Mouse (Mus musculus) midbrain, postnatal 0 days (tissue): ENCODE measurements around the gene Tacc3. TPM values are rescaled to one million over a fixed set of nuclear protein-coding genes. Genes with fewer than 3 reads are reported as not detected.

Experiments
- ATAC-seq: fragments of 200-750 bp; cut with Nextera tagmentation; 2 replicates; pipeline ENCODE4 v1.8.0; 2017; ENCODE audit warnings: moderate number of reproducible peaks, mild to moderate bottlenecking, moderate TSS enrichment, moderate library complexity; ENCODE audit not compliant: low FRiP score
- DNase-seq: peaks from one replicate; pipeline ENCODE4 v3.0.0-alpha.2; 2015; ENCODE audit warnings: low spot score
- H3K27ac ChIP-seq: fragments of 300-500 bp; sonication (generic); 2 replicates; pipeline ENCODE4 v1.5.1; 2014; ENCODE audit warnings: low read depth, mild to moderate bottlenecking, low read length, mixed read lengths
- H3K27me3 ChIP-seq: fragments of 300-500 bp; sonication (generic); 2 replicates; pipeline ENCODE4 v1.6.1; 2014; ENCODE audit warnings: low read length, control low read depth, mixed read lengths; ENCODE audit not compliant: insufficient read depth
- H3K36me3 ChIP-seq: fragments of 300-500 bp; sonication (generic); 2 replicates; pipeline ENCODE4 v1.6.1; 2014; ENCODE audit warnings: low read length, control low read depth, mixed read lengths; ENCODE audit not compliant: insufficient read depth
- H3K4me1 ChIP-seq: fragments of 300-500 bp; sonication (generic); 2 replicates; pipeline ENCODE4 v1.6.1; 2014; ENCODE audit warnings: mild to moderate bottlenecking, control low read depth, antibody characterized with exemption, low read length, mixed read lengths; ENCODE audit not compliant: insufficient read depth
- H3K4me2 ChIP-seq: fragments of 300-500 bp; sonication (generic); 2 replicates; pipeline ENCODE4 v1.6.1; 2014; ENCODE audit warnings: low read depth, mild to moderate bottlenecking, low read length, mixed read lengths; ENCODE audit not compliant: poor library complexity, severe bottlenecking
- H3K4me3 ChIP-seq: fragments of 300-500 bp; sonication (generic); 2 replicates; pipeline ENCODE4 v1.5.1; 2014; ENCODE audit warnings: low read depth, mild to moderate bottlenecking, low read length, moderate library complexity
- H3K9ac ChIP-seq: fragments of 300-500 bp; sonication (generic); replicated peaks from 2 replicates; pipeline ENCODE4 v1.6.1; 2014; ENCODE audit warnings: mild to moderate bottlenecking, low read length, moderate library complexity, mixed read lengths; ENCODE audit not compliant: poor library complexity, severe bottlenecking
- H3K9me3 ChIP-seq: fragments of 300-500 bp; sonication (generic); 2 replicates; pipeline ENCODE4 v1.6.1; 2016; ENCODE audit warnings: low read length, control low read depth
- CTCF ChIP-seq: IDR thresholded peaks from 2 replicates; pipeline ENCODE4 v1.5.1; 2016; ENCODE audit warnings: antibody characterized with exemption, mild to moderate bottlenecking
- WGBS: fragments of 180-500 bp; shearing (Covaris S2); extraction: QIAGEN DNeasy Blood & Tissue Kit; methylation state at CpG from one replicate; pipeline ENCODE4 v1.1.7; 2014; 5-methylcytosine and 5-hydroxymethylcytosine counted together
- polyA plus RNA-seq: library from polyadenylated mRNA; unstranded; fragments of >200 nt; fragmentation: Nextera tagmentation; extraction: Ambion mirVana; gene quantifications from 2 replicates; pipeline ENCODE4 v1.2.1, GENCODE M21; 2015
- total RNA-seq: library from RNA; depleted of rRNA; stranded (reverse); fragments of >200 nt; gene quantifications from 2 replicates; pipeline ENCODE4 v1.2.3, GENCODE M21; 2014

The Tacc3 gene
- total and polyA plus RNA-seq, 2 experiments from 2014 or later, result 17.4 to 18.7 TPM

DNA sequence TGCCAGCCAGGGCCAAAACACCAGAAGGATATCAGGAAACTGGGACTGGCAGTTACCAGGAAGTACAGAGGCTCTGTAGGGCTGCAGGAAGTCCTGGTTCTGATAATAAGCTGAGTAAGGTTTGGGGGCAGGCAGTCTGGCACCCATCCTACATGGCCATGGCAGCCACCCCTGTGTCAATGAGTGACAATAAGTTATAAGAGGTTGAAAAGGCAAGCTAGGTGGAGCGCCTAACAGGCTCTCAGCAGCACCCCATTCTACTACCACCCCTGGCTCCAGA is 48.4 kb downstream of the Tacc3 start:
- WGBS, result 95% methylated on average over 1 of the region's 1 CpGs
- Histone ChIP-seq H3K27me3 (no peaks in the 10 kb centered on the region), H3K9ac (no peak overlapping the region), H3K36me3 (no peaks in the 10 kb centered on the region), H3K27ac (no peak overlapping the region), H3K4me2 (no peak overlapping the region), H3K4me3 (no peak overlapping the region), H3K4me1 (no peaks in the 10 kb centered on the region), H3K9me3 (no peaks in the 10 kb centered on the region)
- TF ChIP-seq CTCF, result no peak
- ATAC-seq, result no peak
- DNase-seq, result no peak

DNA sequence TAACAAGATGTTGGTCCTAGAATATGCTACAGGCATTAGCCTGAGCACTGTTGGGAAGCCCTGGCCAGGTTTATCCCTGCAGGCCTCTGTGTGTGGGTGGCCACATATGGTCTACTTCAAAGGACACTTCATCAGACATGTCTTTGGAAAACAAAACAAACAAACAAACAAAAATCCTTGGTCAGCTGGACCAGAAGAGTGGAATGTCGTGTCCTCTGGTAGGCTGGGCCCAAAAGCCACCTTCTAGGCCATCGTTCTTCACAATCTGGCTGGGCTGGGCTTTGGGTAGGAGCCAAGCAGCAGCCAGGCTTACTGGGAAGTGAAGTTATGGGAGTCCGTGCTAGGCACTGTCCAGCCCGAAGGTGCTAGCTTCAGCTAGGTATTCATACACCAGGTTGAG is 49.2 kb downstream of the Tacc3 start:
- H3K4me1 ChIP-seq, result no peaks in the 10 kb centered on the region
- no peaks in the 10 kb centered on the region for H3K9me3 ChIP-seq
- H3K27me3 ChIP-seq, result no peaks in the 10 kb centered on the region
- ATAC-seq (no peak), DNase-seq (no peak)
- H3K9ac ChIP-seq, result no peak overlapping the region
- H3K4me2 ChIP-seq, result no peak overlapping the region
- no peak for TF ChIP-seq CTCF
- H3K4me3 ChIP-seq, result no peak overlapping the region
- H3K36me3 ChIP-seq, result no peaks in the 10 kb centered on the region
- WGBS, result 77% methylated on average over 4 of the region's 4 CpGs
- H3K27ac ChIP-seq, result no peak overlapping the region

DNA sequence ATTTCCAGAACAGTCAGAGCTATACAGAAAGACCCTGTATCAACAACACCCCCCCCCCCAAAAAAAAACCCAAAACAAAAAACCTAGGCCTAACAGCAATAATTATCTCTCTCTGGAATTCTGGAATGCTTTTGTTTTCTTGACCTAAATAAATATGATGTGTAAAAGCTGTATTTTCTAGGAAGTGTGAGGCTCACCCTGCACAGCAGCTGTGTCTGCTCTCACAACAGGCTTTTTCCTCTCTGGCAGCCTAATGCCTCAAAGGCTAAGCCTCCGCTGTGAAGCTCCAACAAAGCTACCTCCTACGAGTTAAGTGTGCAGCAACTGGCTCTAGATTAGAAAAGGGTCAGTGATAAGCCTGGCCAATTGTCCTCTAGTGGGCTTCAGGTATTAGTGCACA is 51.1 kb downstream of the Tacc3 start:
- Histone ChIP-seq H3K27me3 (no peaks in the 10 kb centered on the region), H3K4me2 (no peak overlapping the region), H3K4me1 (no peaks in the 10 kb centered on the region), H3K4me3 (no peak overlapping the region), H3K36me3 (no peaks in the 10 kb centered on the region), H3K9ac (no peak overlapping the region), H3K9me3 (no peaks in the 10 kb centered on the region), H3K27ac (no peak overlapping the region)
- no peak for TF ChIP-seq CTCF
- WGBS, result 31% methylated on average over 2 of the region's 2 CpGs
- DNase-seq, result no peak
- ATAC-seq, result no peak

DNA sequence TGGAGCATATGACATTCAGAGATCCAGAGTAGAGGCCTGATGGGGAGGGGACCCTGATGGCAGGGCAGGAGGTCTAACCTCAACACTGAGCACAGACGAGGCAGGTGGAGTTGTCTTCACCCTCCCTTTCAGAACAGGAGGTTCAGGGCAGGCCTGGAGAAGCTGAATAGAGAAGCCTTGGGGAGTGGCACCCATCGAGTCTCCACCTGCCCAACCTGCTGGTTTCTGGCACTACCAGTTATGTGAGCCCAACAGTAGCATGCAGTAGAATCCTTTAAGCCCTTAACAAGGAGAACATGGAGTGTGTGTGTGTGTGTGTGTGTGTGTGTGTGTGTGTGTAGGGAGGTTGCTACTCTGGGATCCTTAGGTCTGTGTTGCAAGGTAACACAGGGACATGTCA is 54.6 kb downstream of the Tacc3 start:
- DNase-seq (no peak), ATAC-seq (no peak)
- 79% methylated on average over 2 of the region's 2 CpGs for WGBS
- H3K4me3 ChIP-seq, result no peak overlapping the region
- H3K4me1 ChIP-seq, result no peaks in the 10 kb centered on the region
- H3K36me3 ChIP-seq, result no peaks in the 10 kb centered on the region
- H3K9me3 ChIP-seq, result no peaks in the 10 kb centered on the region
- no peak overlapping the region for H3K9ac ChIP-seq
- H3K4me2 ChIP-seq, result no peak overlapping the region
- no peak for TF ChIP-seq CTCF
- H3K27ac ChIP-seq, result no peak overlapping the region
- no peaks in the 10 kb centered on the region; the same call in 1 of the 2 replicates for H3K27me3 ChIP-seq

DNA sequence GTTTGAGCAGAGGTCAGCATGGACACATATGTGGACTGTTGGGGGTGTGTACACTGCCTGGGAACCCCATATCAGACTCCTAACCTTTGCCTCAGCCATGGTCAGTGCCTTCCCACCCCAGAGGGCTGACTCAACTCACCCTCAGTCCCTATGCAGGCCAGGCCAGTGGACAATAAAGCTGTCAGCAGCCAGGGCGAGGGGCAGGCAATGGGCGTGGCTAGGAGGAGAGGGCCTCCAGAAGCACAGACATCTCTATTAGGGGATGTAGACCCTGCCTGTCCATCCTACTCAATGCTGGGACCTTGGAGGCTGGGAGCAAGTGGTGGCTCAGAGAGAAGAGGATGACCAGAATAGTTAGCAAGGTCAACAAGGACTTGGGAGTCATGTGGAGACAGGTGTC is 57.3 kb downstream of the Tacc3 start:
- Histone ChIP-seq H3K9me3 (no peaks in the 10 kb centered on the region), H3K9ac (no peak overlapping the region), H3K4me1 (no peaks in the 10 kb centered on the region), H3K4me3 (no peak overlapping the region), H3K36me3 (no peaks in the 10 kb centered on the region), H3K27ac (no peak overlapping the region), H3K27me3 (peaks cover 9% of the 10 kb centered on the region), H3K4me2 (no peak overlapping the region)
- TF ChIP-seq CTCF, result no peak
- no peak for DNase-seq
- no peak for ATAC-seq
- 36% methylated on average over 2 of the region's 2 CpGs for whole genome bisulfite sequencing

DNA sequence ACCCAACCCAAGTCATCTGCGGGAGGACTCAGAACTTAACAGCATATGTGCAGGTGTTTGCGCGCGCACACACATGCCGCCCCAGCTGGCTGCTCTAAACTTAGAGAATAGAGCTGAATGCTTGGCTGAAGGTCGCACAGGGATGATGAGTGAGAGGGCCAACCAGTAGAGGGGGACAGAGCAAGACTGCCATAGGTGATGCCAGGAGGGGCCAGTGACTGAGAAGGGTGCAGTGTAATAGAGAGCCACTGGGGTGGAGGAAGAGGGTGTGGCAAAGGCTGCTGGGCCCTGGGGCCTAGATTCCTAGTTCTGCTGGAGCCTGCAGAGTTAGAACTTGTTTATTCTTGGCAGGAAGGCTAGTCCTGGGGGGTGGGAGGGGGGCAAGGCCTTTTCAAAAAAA is 58.5 kb downstream of the Tacc3 start:
- 83% methylated on average over 6 of the region's 6 CpGs for WGBS
- no peaks in the 10 kb centered on the region for H3K36me3 ChIP-seq
- H3K4me2 ChIP-seq, result no peak overlapping the region
- no peak for ATAC-seq
- no peak overlapping the region for H3K9ac ChIP-seq
- no peak for DNase-seq
- no peak overlapping the region for H3K4me3 ChIP-seq
- H3K27ac ChIP-seq, result no peak overlapping the region
- 0 out of 2 replicates have a peak, but pooled peaks cover 1% of the 10 kb centered on the region for H3K4me1 ChIP-seq
- TF ChIP-seq CTCF, result peak; percentile 20
- H3K27me3 ChIP-seq, result peaks cover 16% of the 10 kb centered on the region
- no peaks in the 10 kb centered on the region for H3K9me3 ChIP-seq

DNA sequence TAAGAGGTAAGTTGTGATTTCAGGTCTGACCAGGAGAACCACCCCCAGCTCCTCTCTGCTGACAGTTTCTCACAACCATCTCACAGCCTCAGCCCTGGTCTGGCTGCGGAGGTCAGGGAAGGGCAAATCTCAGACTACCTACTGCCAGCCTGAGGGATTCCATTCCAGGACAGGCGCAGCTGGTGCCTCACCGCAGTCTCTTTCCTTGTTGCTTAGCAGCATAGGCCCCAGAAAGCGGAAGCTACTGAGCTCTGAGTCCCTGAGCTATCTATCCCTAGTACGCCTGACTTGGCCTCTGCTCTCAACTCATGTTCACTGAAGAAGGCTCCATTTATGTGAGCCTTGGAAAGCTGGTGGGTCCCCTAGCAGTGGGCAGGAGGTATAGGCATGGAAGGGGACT is 60.5 kb downstream of the Tacc3 start:
- no peak for TF ChIP-seq CTCF
- no peaks in the 10 kb centered on the region for H3K36me3 ChIP-seq
- H3K4me1 ChIP-seq, result peaks cover 2% of the 10 kb centered on the region; the same call in 1 of the 2 replicates
- ATAC-seq, result no peak
- no peak overlapping the region for H3K9ac ChIP-seq
- no peak overlapping the region for H3K27ac ChIP-seq
- no peak overlapping the region for H3K4me2 ChIP-seq
- H3K9me3 ChIP-seq, result no peaks in the 10 kb centered on the region
- H3K27me3 ChIP-seq, result peaks cover 30% of the 10 kb centered on the region
- WGBS, result 60% methylated on average over 5 of the region's 5 CpGs
- H3K4me3 ChIP-seq, result no peak overlapping the region
- no peak for DNase-seq
